Mouse (Mus musculus): ENCODE measurements around the gene Mixl1. TPM values are rescaled to one million over a fixed set of nuclear protein-coding genes. Genes with fewer than 3 reads are reported as not detected.

The Mixl1 gene
- polyA plus RNA-seq, 1 experiment from 2014 or later: not detected

DNA sequence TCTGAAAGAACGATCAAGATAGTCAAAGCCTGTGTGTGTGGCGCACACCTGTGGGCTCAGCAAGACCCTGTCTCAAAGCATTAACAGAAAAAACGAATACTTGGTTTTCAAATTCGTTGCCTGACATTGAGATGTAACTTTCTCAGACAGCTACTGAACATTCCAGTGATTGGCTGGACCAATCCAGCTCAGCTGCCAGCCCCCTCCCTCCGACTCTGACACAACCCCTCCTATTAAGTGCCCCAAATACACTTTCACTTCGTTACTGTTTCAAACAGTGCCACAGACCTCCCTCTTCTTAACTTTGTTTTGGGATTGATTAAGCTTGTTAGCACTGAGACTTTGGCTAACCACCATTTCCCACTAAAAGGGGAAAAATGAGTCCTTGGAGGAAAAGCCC, 6.6 kb upstream of the Mixl1 start:
- 58% methylated on average over 6 of the region's 6 CpGs for WGBS
- DNase-seq (ENCODE audit: low spot score): no peak
- H3K9me3 ChIP-seq: no peaks in the 10 kb centered on the region
- no peaks in the 10 kb centered on the region for H3K36me3 ChIP-seq
- no peak overlapping the region for H3K27ac ChIP-seq
- no peaks in the 10 kb centered on the region; the same call in 1 of the 2 replicates for H3K4me1 ChIP-seq (replicated peaks)
- peaks cover 19% of the 10 kb centered on the region for H3K27me3 ChIP-seq (ENCODE audit: insufficient read depth, poor library complexity, severe bottlenecking)
- no peak overlapping the region for H3K4me3 ChIP-seq

DNA sequence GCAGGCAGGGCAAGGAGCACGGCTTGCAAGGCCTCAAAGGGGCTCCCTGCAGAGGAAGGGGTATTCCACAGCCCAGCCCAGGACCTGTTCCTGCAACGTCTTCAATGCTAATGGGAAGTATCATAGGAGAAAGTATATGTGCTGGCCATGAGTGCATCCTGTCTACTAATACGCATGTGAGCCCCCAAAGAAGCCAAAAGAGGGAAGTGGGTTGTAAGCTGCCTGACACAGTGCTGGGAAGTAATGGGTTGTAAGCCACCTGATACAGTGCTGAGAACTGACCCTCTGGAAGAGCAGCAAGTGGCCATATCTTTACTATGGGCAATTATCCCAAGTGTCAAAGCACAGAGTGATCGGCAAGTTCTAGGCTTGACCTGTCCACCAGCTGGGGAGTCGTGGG, 1.2 kb upstream of the Mixl1 start:
- 46% methylated on average over 5 of the region's 5 CpGs for WGBS
- Histone ChIP-seq H3K27ac (no peak overlapping the region), H3K4me3 (no peak overlapping the region), H3K36me3 (no peaks in the 10 kb centered on the region), H3K4me1 (replicated peaks) (peaks cover 13% of the 10 kb centered on the region), H3K27me3 (ENCODE audit: insufficient read depth, poor library complexity, severe bottlenecking) (peaks cover 63% of the 10 kb centered on the region), H3K9me3 (no peaks in the 10 kb centered on the region)
- DNase-seq (ENCODE audit: low spot score): no peak

GRCm38 (mm10) chr1:180691284-180691683, 5.5 kb downstream of the Mixl1 start:
- H3K27ac ChIP-seq: no peak overlapping the region

More at GRCm38 (mm10) chr1:180691284-180691683, 5.5 kb downstream of the Mixl1 start:
- no peak for DNase-seq (ENCODE audit: low spot score)
- Histone ChIP-seq H3K36me3 (peaks cover 61% of the 10 kb centered on the region), H3K27me3 (ENCODE audit: insufficient read depth, poor library complexity, severe bottlenecking) (peaks cover 23% of the 10 kb centered on the region), H3K4me3 (no peak overlapping the region), H3K9me3 (no peaks in the 10 kb centered on the region), H3K4me1 (replicated peaks) (peaks cover 2% of the 10 kb centered on the region)
- 92% methylated on average over 7 of the region's 7 CpGs for WGBS

Other genes starting within 250 kb of the Mixl1 start
- 3.1 and 8.2 TPM in 2 replicates for gene Stum, start 213.5 kb downstream of the Mixl1 start, polyA plus RNA-seq (2016; fragmentation: Nextera tagmentation; extraction: Ambion mirVana)
- 232 and 299 TPM in 2 replicates for gene Parp1, start 128.1 kb downstream of the Mixl1 start, polyA plus RNA-seq (2016; fragmentation: Nextera tagmentation; extraction: Ambion mirVana)
- 20.5 and 21.9 TPM in 2 replicates for gene Lin9, start 55.9 kb downstream of the Mixl1 start, polyA plus RNA-seq (2016; fragmentation: Nextera tagmentation; extraction: Ambion mirVana)
- gene Acbd3, start 29.0 kb upstream of the Mixl1 start, polyA plus RNA-seq (2016; fragmentation: Nextera tagmentation; extraction: Ambion mirVana): 15.1 and 16.5 TPM in 2 replicates
- 2,706 and 3,181 TPM in 2 replicates for gene H3f3a, start 116.9 kb upstream of the Mixl1 start, polyA plus RNA-seq (2016; fragmentation: Nextera tagmentation; extraction: Ambion mirVana)
- 33.8 and 40.1 TPM in 2 replicates for gene Sde2, start 154.1 kb upstream of the Mixl1 start, polyA plus RNA-seq (2016; fragmentation: Nextera tagmentation; extraction: Ambion mirVana)
- gene Lefty2, start 196.1 kb upstream of the Mixl1 start, polyA plus RNA-seq (2016; fragmentation: Nextera tagmentation; extraction: Ambion mirVana): 0.13 TPM in 1 of 2 replicates, not detected in the other
- gene Pycr2, start 207.3 kb upstream of the Mixl1 start, polyA plus RNA-seq (2016; fragmentation: Nextera tagmentation; extraction: Ambion mirVana): 125 and 138 TPM in 2 replicates
- 0.71 and 0.78 TPM in 2 replicates for gene Lefty1, start 238.0 kb upstream of the Mixl1 start, polyA plus RNA-seq (2016; fragmentation: Nextera tagmentation; extraction: Ambion mirVana)
- 3.0 and 3.4 TPM in 2 replicates for gene Tmem63a, start 245.3 kb upstream of the Mixl1 start, polyA plus RNA-seq (2016; fragmentation: Nextera tagmentation; extraction: Ambion mirVana)

Data from hindbrain, embryonic 10.5 days (tissue).